In genomic region chr6:71519476-71519875, GRCm38 (mm10) we compare ENCODE assay signal across 24 mouse cellular contexts. TPM values are rescaled to one million over a fixed set of nuclear protein-coding genes. Genes with fewer than 3 reads are reported as not detected.
DNase-seq lines count a peak whose midpoint lies in the region; ATAC-seq and TF ChIP-seq lines count a peak whose summit lies in the region.
"Had no signal": no experiment of that assay in that cellular context is flagged by ENCODE, and none has a peak within 500 bp of the region (broad histone marks: within the 10 kb centered on the region; RNA-seq: fewer than 3 reads in every experiment).

No protein-coding gene starts in this region.

- WGBS in cerebellum, adult 2 months: 17% methylated on average over 4 of the region's 4 CpGs
- WGBS in midbrain, embryonic 10.5 days: 87% methylated on average over 4 of the region's 4 CpGs

- peak; percentile 63 for ATAC-seq in frontal cortex, adult (ENCODE audit: low TSS enrichment)
- ATAC-seq: CD4-positive, CD25-positive, alpha-beta regulatory T cell, adult 4 months; forebrain, embryonic 13.5 days; forebrain, embryonic 16.5 days; hindbrain, postnatal 0 days; intestine, postnatal 0 days had no signal

- no peak for DNase-seq in frontal cortex, postnatal 36 days (ENCODE audit: low spot score in 2 of 2)
- DNase-seq in cerebellum, adult 2 months: peak; percentile 54 to 75
- DNase-seq in cerebellum, adult 9-11 months: peak; percentile 66
- DNase-seq in cerebellum, postnatal 36 days: peak; percentile 45 to 51
- no peak for DNase-seq in thymus, postnatal 25 days
- DNase-seq in midbrain, embryonic 10.5 days (ENCODE audit: low spot score): no peak
- no peak for DNase-seq in right cerebral cortex, postnatal 14 days
- DNase-seq: adrenal gland, adult 2 months; adrenal gland, postnatal 14 days; gastrocnemius, postnatal 25 days; heart, adult 18-20 months; heart, postnatal 10 days; heart, postnatal 4 days; kidney, adult 2 months had no signal

- peak overlapping the region; percentile 51; the same call in 1 of the 2 replicates for H3K27ac ChIP-seq in cerebellum, adult 2 months (ENCODE audit: insufficient read depth, low read length)
- no peak overlapping the region for H3K27ac ChIP-seq in midbrain, embryonic 10.5 days (replicated peaks)
- H3K27ac ChIP-seq: forebrain, embryonic 10.5 days; forebrain, embryonic 13.5 days; heart, embryonic 15.5 days; hindbrain, embryonic 14.5 days; hindbrain, postnatal 0 days had no signal

- peaks cover 28% of the 10 kb centered on the region for H3K4me1 ChIP-seq in cerebellum, adult 2 months (ENCODE audit: control insufficient read depth, insufficient read depth, low read length)
- H3K4me1 ChIP-seq in midbrain, embryonic 10.5 days: no peaks in the 10 kb centered on the region
- H3K4me1 ChIP-seq: forebrain, embryonic 10.5 days; forebrain, embryonic 13.5 days; heart, embryonic 12.5 days; heart, embryonic 15.5 days had no signal

- H3K9me3 ChIP-seq in midbrain, embryonic 10.5 days (replicated peaks): no peaks in the 10 kb centered on the region
- H3K9me3 ChIP-seq: forebrain, embryonic 10.5 days; forebrain, embryonic 13.5 days; heart, embryonic 12.5 days; heart, embryonic 15.5 days had no signal

- no peaks in the 10 kb centered on the region for H3K36me3 ChIP-seq in midbrain, embryonic 10.5 days
- H3K36me3 ChIP-seq: heart, embryonic 15.5 days had no signal

- H3K27me3 ChIP-seq in cerebellum, adult 2 months (ENCODE audit: control insufficient read depth, insufficient read depth, low read length): no peaks in the 10 kb centered on the region
- H3K27me3 ChIP-seq in midbrain, embryonic 10.5 days (ENCODE audit: low read depth, poor library complexity, severe bottlenecking): no peaks in the 10 kb centered on the region
- H3K27me3 ChIP-seq: forebrain, embryonic 13.5 days; heart, embryonic 12.5 days; heart, embryonic 15.5 days had no signal

- no peak overlapping the region for H3K4me3 ChIP-seq in cerebellum, adult 2 months (replicated peaks; ENCODE audit: insufficient read depth, low read depth, low read length)
- H3K4me3 ChIP-seq in midbrain, embryonic 10.5 days: no peak overlapping the region
- H3K4me3 ChIP-seq: forebrain, embryonic 10.5 days; forebrain, embryonic 13.5 days; heart, embryonic 12.5 days; heart, embryonic 15.5 days had no signal

- TF ChIP-seq POLR2A in cerebellum, adult 2 months (IDR thresholded peaks at IDR 0.05; ENCODE audit: borderline replicate concordance, insufficient read depth, low read length): no peak

- no peak for TF ChIP-seq CTCF in cerebellum, adult 2 months (IDR thresholded peaks at IDR 0.05; ENCODE audit: borderline replicate concordance, insufficient read depth, low read depth, low read length)

RNA-seq across cellular contexts. Expression of gene Chmp3, which starts 24.1 kb away (rescaled TPM):
- polyA plus RNA-seq in cerebellum, adult 2 months (2012; rRNA removed): 115 and 125 TPM in 2 replicates
- polyA plus RNA-seq in midbrain, embryonic 10.5 days (2016; fragmentation: Nextera tagmentation; extraction: Ambion mirVana): 49.7 and 50.5 TPM in 2 replicates

RNA-seq across cellular contexts. Expression of gene Rnf103, which starts 25.8 kb away (rescaled TPM):
- 40.2 and 40.6 TPM in 2 replicates for polyA plus RNA-seq in cerebellum, adult 2 months (2012; rRNA removed)
- 9.8 and 11.3 TPM in 2 replicates for polyA plus RNA-seq in midbrain, embryonic 10.5 days (2016; fragmentation: Nextera tagmentation; extraction: Ambion mirVana)

Comparison
In these comparisons a context has a peak if more than half of its experiments do, and no peak if none do; other contexts are left out.
1. DNase-seq: peak in cerebellum, adult 2 months (2 of 2), cerebellum, adult 9-11 months (single experiment) and cerebellum, postnatal 36 days (2 of 2); none in frontal cortex, postnatal 36 days (0 of 2), thymus, postnatal 25 days (single experiment), midbrain, embryonic 10.5 days (single experiment) and right cerebral cortex, postnatal 14 days (single experiment).